Mouse (Mus musculus): ENCODE measurements around the gene C1ql2. TPM values are rescaled to one million over a fixed set of nuclear protein-coding genes. Genes with fewer than 3 reads are reported as not detected.
A peak's percentile ranks its signal among the peaks of the same experiment; 100 is the strongest.

The C1ql2 gene
- total and polyA plus RNA-seq, 2 experiments from 2014 or later, result 3.0 to 3.5 TPM

GRCm38 (mm10) chr1:120345001-120345400 is 4.6 kb downstream of the C1ql2 start:
- no peaks in the 10 kb centered on the region for H3K9me3 ChIP-seq (ENCODE audit: low read length)
- DNase-seq (no peak), ATAC-seq (no peak)
- H3K27me3 ChIP-seq (ENCODE audit: insufficient read depth, low read length), result peaks cover 44% of the 10 kb centered on the region
- WGBS, result 16% methylated on average over 7 of the region's 7 CpGs
- H3K9ac ChIP-seq, result no peak overlapping the region
- H3K36me3 ChIP-seq (ENCODE audit: insufficient read depth), result no peaks in the 10 kb centered on the region
- H3K27ac ChIP-seq (ENCODE audit: low read depth, low read length), result no peak overlapping the region
- no peak overlapping the region for H3K4me2 ChIP-seq (ENCODE audit: low read depth)
- peaks cover 7% of the 10 kb centered on the region; the same call in 1 of the 2 replicates for H3K4me1 ChIP-seq (ENCODE audit: insufficient read depth)
- no peak overlapping the region for H3K4me3 ChIP-seq (ENCODE audit: low read depth, low read length)
- TF ChIP-seq CTCF (IDR thresholded peaks at IDR 0.05; ENCODE audit: low read depth), result no peak

GRCm38 (mm10) chr1:120354387-120354786 is 14.0 kb downstream of the C1ql2 start:
- Histone ChIP-seq H3K4me2 (ENCODE audit: low read depth) (no peak overlapping the region), H3K36me3 (ENCODE audit: insufficient read depth) (no peaks in the 10 kb centered on the region), H3K27me3 (ENCODE audit: insufficient read depth, low read length) (no peaks in the 10 kb centered on the region), H3K4me1 (ENCODE audit: insufficient read depth) (0 out of 2 replicates have a peak, but pooled peaks cover 4% of the 10 kb centered on the region), H3K9me3 (ENCODE audit: low read length) (no peaks in the 10 kb centered on the region), H3K9ac (no peak overlapping the region), H3K27ac (ENCODE audit: low read depth, low read length) (no peak overlapping the region), H3K4me3 (ENCODE audit: low read depth, low read length) (no peak overlapping the region)
- ATAC-seq (no peak), DNase-seq (no peak)
- no peak for TF ChIP-seq CTCF (IDR thresholded peaks at IDR 0.05; ENCODE audit: low read depth)
- 13% methylated on average over 2 of the region's 2 CpGs for WGBS

GRCm38 (mm10) chr1:120357371-120358274 is 17.2 kb downstream of the C1ql2 start:
- Histone ChIP-seq H3K27me3 (ENCODE audit: insufficient read depth, low read length) (no peaks in the 10 kb centered on the region), H3K4me2 (ENCODE audit: low read depth) (peak overlapping the region; percentile 17; the same call in 1 of the 2 replicates), H3K27ac (ENCODE audit: low read depth, low read length) (no peak overlapping the region), H3K4me1 (ENCODE audit: insufficient read depth) (0 out of 2 replicates have a peak, but pooled peaks cover 4% of the 10 kb centered on the region), H3K4me3 (ENCODE audit: low read depth, low read length) (no peak overlapping the region; the same call in 1 of the 2 replicates), H3K9ac (no peak overlapping the region), H3K9me3 (ENCODE audit: low read length) (no peaks in the 10 kb centered on the region), H3K36me3 (ENCODE audit: insufficient read depth) (no peaks in the 10 kb centered on the region)
- TF ChIP-seq CTCF (IDR thresholded peaks at IDR 0.05; ENCODE audit: low read depth), result no peak
- WGBS, result 5% methylated on average over 16 of the region's 16 CpGs
- ATAC-seq (peak; percentile 82), DNase-seq (peak; percentile 50)

- Histone ChIP-seq H3K27ac (ENCODE audit: low read depth, low read length) (no peak overlapping the region), H3K9me3 (ENCODE audit: low read length) (no peaks in the 10 kb centered on the region), H3K4me1 (ENCODE audit: insufficient read depth) (no peaks in the 10 kb centered on the region), H3K4me2 (ENCODE audit: low read depth) (no peak overlapping the region), H3K27me3 (ENCODE audit: insufficient read depth, low read length) (no peaks in the 10 kb centered on the region), H3K4me3 (ENCODE audit: low read depth, low read length) (no peak overlapping the region), H3K9ac (no peak overlapping the region), H3K36me3 (ENCODE audit: insufficient read depth) (no peaks in the 10 kb centered on the region)
- no peak for DNase-seq
- no peak for ATAC-seq
- 70% methylated on average over 1 of the region's 1 CpGs for WGBS
- no peak for TF ChIP-seq CTCF (IDR thresholded peaks at IDR 0.05; ENCODE audit: low read depth)
Measured at GRCm38 (mm10) chr1:120363638-120364037, 23.3 kb downstream of the C1ql2 start.

- H3K27ac ChIP-seq (ENCODE audit: low read depth, low read length), result no peak overlapping the region
- no peak overlapping the region for H3K4me3 ChIP-seq (ENCODE audit: low read depth, low read length)
- H3K27me3 ChIP-seq (ENCODE audit: insufficient read depth, low read length), result no peaks in the 10 kb centered on the region
- no peaks in the 10 kb centered on the region for H3K9me3 ChIP-seq (ENCODE audit: low read length)
- H3K4me2 ChIP-seq (ENCODE audit: low read depth), result no peak overlapping the region
- H3K4me1 ChIP-seq (ENCODE audit: insufficient read depth), result no peaks in the 10 kb centered on the region
- DNase-seq (no peak), ATAC-seq (no peak)
- peak; percentile 38 for TF ChIP-seq CTCF (IDR thresholded peaks at IDR 0.05; ENCODE audit: low read depth)
- WGBS, result 75% methylated on average over 3 of the region's 3 CpGs
- H3K9ac ChIP-seq, result no peak overlapping the region
- H3K36me3 ChIP-seq (ENCODE audit: insufficient read depth), result no peaks in the 10 kb centered on the region
Measured at GRCm38 (mm10) chr1:120368138-120368537, 27.8 kb downstream of the C1ql2 start.

GRCm38 (mm10) chr1:120374131-120374530 is 33.7 kb downstream of the C1ql2 start:
- H3K27ac ChIP-seq (ENCODE audit: low read depth, low read length), result no peak overlapping the region
- no peaks in the 10 kb centered on the region for H3K9me3 ChIP-seq (ENCODE audit: low read length)
- no peak overlapping the region for H3K4me3 ChIP-seq (ENCODE audit: low read depth, low read length)
- H3K4me2 ChIP-seq (ENCODE audit: low read depth), result no peak overlapping the region
- ATAC-seq, result no peak
- DNase-seq, result no peak
- H3K36me3 ChIP-seq (ENCODE audit: insufficient read depth), result no peaks in the 10 kb centered on the region
- H3K4me1 ChIP-seq (ENCODE audit: insufficient read depth), result no peaks in the 10 kb centered on the region
- TF ChIP-seq CTCF (IDR thresholded peaks at IDR 0.05; ENCODE audit: low read depth), result no peak
- H3K27me3 ChIP-seq (ENCODE audit: insufficient read depth, low read length), result no peaks in the 10 kb centered on the region
- 89% methylated on average over 7 of the region's 7 CpGs for WGBS
- no peak overlapping the region for H3K9ac ChIP-seq

- no peak for ATAC-seq
- no peak overlapping the region for H3K4me2 ChIP-seq (ENCODE audit: low read depth)
- H3K9me3 ChIP-seq (ENCODE audit: low read length), result no peaks in the 10 kb centered on the region
- DNase-seq, result no peak
- H3K27ac ChIP-seq (ENCODE audit: low read depth, low read length), result no peak overlapping the region
- H3K36me3 ChIP-seq (ENCODE audit: insufficient read depth), result no peaks in the 10 kb centered on the region
- no peak overlapping the region for H3K9ac ChIP-seq
- no peak for TF ChIP-seq CTCF (IDR thresholded peaks at IDR 0.05; ENCODE audit: low read depth)
- H3K4me3 ChIP-seq (ENCODE audit: low read depth, low read length), result no peak overlapping the region
- WGBS, result 84% methylated on average over 2 of the region's 2 CpGs
- no peaks in the 10 kb centered on the region for H3K4me1 ChIP-seq (ENCODE audit: insufficient read depth)
- no peaks in the 10 kb centered on the region for H3K27me3 ChIP-seq (ENCODE audit: insufficient read depth, low read length)
Measured at GRCm38 (mm10) chr1:120374832-120375231, 34.5 kb downstream of the C1ql2 start.

Measured in forebrain, postnatal 0 days (tissue).